Mouse (Mus musculus): ENCODE measurements around the gene Grid2. TPM values are rescaled to one million over a fixed set of nuclear protein-coding genes. Genes with fewer than 3 reads are reported as not detected.

Grid2 gene
- polyA plus RNA-seq, 1 experiment from 2014 or later: 4.5 TPM

- Histone ChIP-seq H3K27ac (ENCODE audit: low read length) (no peak overlapping the region), H3K9me3 (ENCODE audit: control insufficient read depth, low read length) (no peaks in the 10 kb centered on the region), H3K36me3 (ENCODE audit: control insufficient read depth, insufficient read depth) (no peaks in the 10 kb centered on the region), H3K4me3 (replicated peaks; ENCODE audit: low read length) (no peak overlapping the region), H3K4me2 (ENCODE audit: low read length) (no peak overlapping the region), H3K9ac (replicated peaks; ENCODE audit: low read depth, low read length) (no peak overlapping the region), H3K27me3 (replicated peaks; ENCODE audit: control insufficient read depth, insufficient read depth, low read length) (no peaks in the 10 kb centered on the region), H3K4me1 (replicated peaks; ENCODE audit: control insufficient read depth, insufficient read depth, low read length) (no peaks in the 10 kb centered on the region)
- ATAC-seq: no peak
Observed at GRCm38 (mm10) chr6:63931201-63931600, 675.5 kb downstream of the Grid2 start.

GRCm38 (mm10) chr6:63946721-63947120 is 691.0 kb downstream of the Grid2 start:
- Histone ChIP-seq H3K4me2 (ENCODE audit: low read length) (no peak overlapping the region), H3K4me1 (replicated peaks; ENCODE audit: control insufficient read depth, insufficient read depth, low read length) (no peaks in the 10 kb centered on the region), H3K27me3 (replicated peaks; ENCODE audit: control insufficient read depth, insufficient read depth, low read length) (no peaks in the 10 kb centered on the region), H3K9me3 (ENCODE audit: control insufficient read depth, low read length) (no peaks in the 10 kb centered on the region), H3K27ac (ENCODE audit: low read length) (no peak overlapping the region), H3K36me3 (ENCODE audit: control insufficient read depth, insufficient read depth) (no peaks in the 10 kb centered on the region), H3K9ac (replicated peaks; ENCODE audit: low read depth, low read length) (no peak overlapping the region), H3K4me3 (replicated peaks; ENCODE audit: low read length) (no peak overlapping the region)
- no peak for ATAC-seq
- WGBS: 41% methylated on average over 5 of the region's 5 CpGs

GRCm38 (mm10) chr6:63963789-63964188 is 708.1 kb downstream of the Grid2 start:
- WGBS: 72% methylated on average over 3 of the region's 3 CpGs
- Histone ChIP-seq H3K27me3 (replicated peaks; ENCODE audit: control insufficient read depth, insufficient read depth, low read length) (no peaks in the 10 kb centered on the region), H3K4me1 (replicated peaks; ENCODE audit: control insufficient read depth, insufficient read depth, low read length) (peaks cover 2% of the 10 kb centered on the region; the same call in 1 of the 2 replicates), H3K36me3 (ENCODE audit: control insufficient read depth, insufficient read depth) (no peaks in the 10 kb centered on the region), H3K9me3 (ENCODE audit: control insufficient read depth, low read length) (no peaks in the 10 kb centered on the region), H3K4me2 (ENCODE audit: low read length) (no peak overlapping the region), H3K27ac (ENCODE audit: low read length) (no peak overlapping the region), H3K9ac (replicated peaks; ENCODE audit: low read depth, low read length) (no peak overlapping the region), H3K4me3 (replicated peaks; ENCODE audit: low read length) (no peak overlapping the region)
- ATAC-seq: no peak

GRCm38 (mm10) chr6:63964269-63964668 is 708.6 kb downstream of the Grid2 start:
- WGBS: 69% methylated on average over 6 of the region's 6 CpGs
- ATAC-seq: no peak
- H3K4me2 ChIP-seq (ENCODE audit: low read length): no peak overlapping the region
- no peak overlapping the region for H3K4me3 ChIP-seq (replicated peaks; ENCODE audit: low read length)
- peaks cover 2% of the 10 kb centered on the region; the same call in 1 of the 2 replicates for H3K4me1 ChIP-seq (replicated peaks; ENCODE audit: control insufficient read depth, insufficient read depth, low read length)
- no peak overlapping the region for H3K27ac ChIP-seq (ENCODE audit: low read length)
- no peak overlapping the region for H3K9ac ChIP-seq (replicated peaks; ENCODE audit: low read depth, low read length)
- no peaks in the 10 kb centered on the region for H3K9me3 ChIP-seq (ENCODE audit: control insufficient read depth, low read length)
- H3K27me3 ChIP-seq (replicated peaks; ENCODE audit: control insufficient read depth, insufficient read depth, low read length): no peaks in the 10 kb centered on the region
- H3K36me3 ChIP-seq (ENCODE audit: control insufficient read depth, insufficient read depth): no peaks in the 10 kb centered on the region

GRCm38 (mm10) chr6:63964735-63965134 is 709.1 kb downstream of the Grid2 start:
- Histone ChIP-seq H3K27me3 (replicated peaks; ENCODE audit: control insufficient read depth, insufficient read depth, low read length) (no peaks in the 10 kb centered on the region), H3K4me2 (ENCODE audit: low read length) (no peak overlapping the region), H3K27ac (ENCODE audit: low read length) (no peak overlapping the region), H3K4me3 (replicated peaks; ENCODE audit: low read length) (no peak overlapping the region), H3K36me3 (ENCODE audit: control insufficient read depth, insufficient read depth) (no peaks in the 10 kb centered on the region), H3K4me1 (replicated peaks; ENCODE audit: control insufficient read depth, insufficient read depth, low read length) (peaks cover 2% of the 10 kb centered on the region; the same call in 1 of the 2 replicates), H3K9ac (replicated peaks; ENCODE audit: low read depth, low read length) (no peak overlapping the region), H3K9me3 (ENCODE audit: control insufficient read depth, low read length) (no peaks in the 10 kb centered on the region)
- 23% methylated on average over 2 of the region's 2 CpGs for WGBS
- ATAC-seq: no peak

GRCm38 (mm10) chr6:64046084-64046483 is 790.4 kb downstream of the Grid2 start:
- no peak for ATAC-seq
- no peaks in the 10 kb centered on the region for H3K36me3 ChIP-seq (ENCODE audit: control insufficient read depth, insufficient read depth)
- no peak overlapping the region for H3K9ac ChIP-seq (replicated peaks; ENCODE audit: low read depth, low read length)
- no peak overlapping the region for H3K4me3 ChIP-seq (replicated peaks; ENCODE audit: low read length)
- no peak overlapping the region for H3K27ac ChIP-seq (ENCODE audit: low read length)
- H3K27me3 ChIP-seq (replicated peaks; ENCODE audit: control insufficient read depth, insufficient read depth, low read length): no peaks in the 10 kb centered on the region
- H3K9me3 ChIP-seq (ENCODE audit: control insufficient read depth, low read length): no peaks in the 10 kb centered on the region
- 82% methylated on average over 2 of the region's 2 CpGs for WGBS
- H3K4me1 ChIP-seq (replicated peaks; ENCODE audit: control insufficient read depth, insufficient read depth, low read length): no peaks in the 10 kb centered on the region
- H3K4me2 ChIP-seq (ENCODE audit: low read length): no peak overlapping the region

- Histone ChIP-seq H3K9me3 (ENCODE audit: control insufficient read depth, low read length) (no peaks in the 10 kb centered on the region), H3K4me3 (replicated peaks; ENCODE audit: low read length) (no peak overlapping the region), H3K4me1 (replicated peaks; ENCODE audit: control insufficient read depth, insufficient read depth, low read length) (no peaks in the 10 kb centered on the region), H3K27ac (ENCODE audit: low read length) (no peak overlapping the region), H3K27me3 (replicated peaks; ENCODE audit: control insufficient read depth, insufficient read depth, low read length) (no peaks in the 10 kb centered on the region), H3K9ac (replicated peaks; ENCODE audit: low read depth, low read length) (no peak overlapping the region), H3K36me3 (ENCODE audit: control insufficient read depth, insufficient read depth) (no peaks in the 10 kb centered on the region), H3K4me2 (ENCODE audit: low read length) (no peak overlapping the region)
- WGBS: 94% methylated on average over 1 of the region's 1 CpGs
- no peak for ATAC-seq
Observed at GRCm38 (mm10) chr6:64046732-64047131, 791.1 kb downstream of the Grid2 start.

GRCm38 (mm10) chr6:64047950-64048349 is 792.3 kb downstream of the Grid2 start:
- Histone ChIP-seq H3K27ac (ENCODE audit: low read length) (no peak overlapping the region), H3K9ac (replicated peaks; ENCODE audit: low read depth, low read length) (no peak overlapping the region), H3K4me3 (replicated peaks; ENCODE audit: low read length) (no peak overlapping the region), H3K9me3 (ENCODE audit: control insufficient read depth, low read length) (no peaks in the 10 kb centered on the region), H3K4me2 (ENCODE audit: low read length) (no peak overlapping the region), H3K27me3 (replicated peaks; ENCODE audit: control insufficient read depth, insufficient read depth, low read length) (no peaks in the 10 kb centered on the region), H3K4me1 (replicated peaks; ENCODE audit: control insufficient read depth, insufficient read depth, low read length) (no peaks in the 10 kb centered on the region), H3K36me3 (ENCODE audit: control insufficient read depth, insufficient read depth) (no peaks in the 10 kb centered on the region)
- no peak for ATAC-seq
- 82% methylated on average over 5 of the region's 5 CpGs for WGBS

GRCm38 (mm10) chr6:64063858-64064257 is 808.2 kb downstream of the Grid2 start:
- Histone ChIP-seq H3K27ac (ENCODE audit: low read length) (no peak overlapping the region), H3K4me1 (replicated peaks; ENCODE audit: control insufficient read depth, insufficient read depth, low read length) (no peaks in the 10 kb centered on the region), H3K27me3 (replicated peaks; ENCODE audit: control insufficient read depth, insufficient read depth, low read length) (no peaks in the 10 kb centered on the region), H3K4me2 (ENCODE audit: low read length) (no peak overlapping the region), H3K4me3 (replicated peaks; ENCODE audit: low read length) (no peak overlapping the region), H3K9ac (replicated peaks; ENCODE audit: low read depth, low read length) (no peak overlapping the region), H3K9me3 (ENCODE audit: control insufficient read depth, low read length) (no peaks in the 10 kb centered on the region), H3K36me3 (ENCODE audit: control insufficient read depth, insufficient read depth) (no peaks in the 10 kb centered on the region)
- 77% methylated on average over 7 of the region's 7 CpGs for WGBS
- ATAC-seq: no peak

- WGBS: 73% methylated on average over 2 of the region's 2 CpGs
- H3K4me2 ChIP-seq (ENCODE audit: low read length): no peak overlapping the region
Observed at GRCm38 (mm10) chr6:64064704-64065103, 809.0 kb downstream of the Grid2 start.

More at GRCm38 (mm10) chr6:64064704-64065103, 809.0 kb downstream of the Grid2 start:
- no peak for ATAC-seq
- Histone ChIP-seq H3K9ac (replicated peaks; ENCODE audit: low read depth, low read length) (no peak overlapping the region), H3K4me1 (replicated peaks; ENCODE audit: control insufficient read depth, insufficient read depth, low read length) (no peaks in the 10 kb centered on the region), H3K4me3 (replicated peaks; ENCODE audit: low read length) (no peak overlapping the region), H3K9me3 (ENCODE audit: control insufficient read depth, low read length) (no peaks in the 10 kb centered on the region), H3K27me3 (replicated peaks; ENCODE audit: control insufficient read depth, insufficient read depth, low read length) (no peaks in the 10 kb centered on the region), H3K36me3 (ENCODE audit: control insufficient read depth, insufficient read depth) (no peaks in the 10 kb centered on the region), H3K27ac (ENCODE audit: low read length) (no peak overlapping the region)

Data from forebrain, embryonic 16.5 days (tissue).